Mouse (Mus musculus) lung, adult 2 months (tissue): ENCODE results near the gene Il1f8.

Experiments
- CTCF ChIP-seq: fragments of 200-500 bp; IDR thresholded peaks from 2 replicates; pipeline ENCODE4 v1.5.1; 2011; ENCODE audit warnings: mild to moderate bottlenecking, low read length, control low read depth; ENCODE audit not compliant: insufficient read depth
- POLR2A ChIP-seq: fragments of 200-500 bp; IDR thresholded peaks from 2 replicates; pipeline ENCODE4 v1.6.1; 2011; ENCODE audit warnings: low read depth, mild to moderate bottlenecking, control low read depth, low read length, borderline replicate concordance; ENCODE audit errors: extremely low read depth

DNA sequence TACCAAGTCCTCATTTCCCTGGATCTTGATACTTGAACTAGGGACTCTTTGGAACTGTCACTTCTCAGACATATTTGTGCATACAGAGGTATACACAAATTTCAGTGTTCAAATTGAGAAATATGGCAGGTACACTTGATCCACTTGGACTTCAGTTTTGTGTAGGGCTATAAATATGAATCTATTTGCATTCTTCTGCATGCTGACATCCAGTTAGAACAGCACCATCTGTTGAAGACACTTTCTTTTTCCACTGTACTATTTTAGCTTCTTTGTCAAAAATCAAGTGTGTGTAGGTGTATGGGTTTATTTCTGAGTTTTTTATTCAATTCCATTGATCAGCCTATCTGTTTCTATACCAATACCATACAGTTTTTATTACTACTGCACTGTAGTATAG is 43.9 kb upstream of the Il1f8 start:
- TF ChIP-seq CTCF (no peak), POLR2A (no peak)
